Mouse (Mus musculus): Measurements from ENCODE around the gene Tmem136. TPM values are rescaled to one million over a fixed set of nuclear protein-coding genes. Genes with fewer than 3 reads are reported as not detected.
A peak's percentile ranks its signal among the peaks of the same experiment; 100 is the strongest.

Tmem136 gene
- total and polyA plus RNA-seq, 3 experiments = 0.17 to 3.8 (median 0.34) TPM

DNA sequence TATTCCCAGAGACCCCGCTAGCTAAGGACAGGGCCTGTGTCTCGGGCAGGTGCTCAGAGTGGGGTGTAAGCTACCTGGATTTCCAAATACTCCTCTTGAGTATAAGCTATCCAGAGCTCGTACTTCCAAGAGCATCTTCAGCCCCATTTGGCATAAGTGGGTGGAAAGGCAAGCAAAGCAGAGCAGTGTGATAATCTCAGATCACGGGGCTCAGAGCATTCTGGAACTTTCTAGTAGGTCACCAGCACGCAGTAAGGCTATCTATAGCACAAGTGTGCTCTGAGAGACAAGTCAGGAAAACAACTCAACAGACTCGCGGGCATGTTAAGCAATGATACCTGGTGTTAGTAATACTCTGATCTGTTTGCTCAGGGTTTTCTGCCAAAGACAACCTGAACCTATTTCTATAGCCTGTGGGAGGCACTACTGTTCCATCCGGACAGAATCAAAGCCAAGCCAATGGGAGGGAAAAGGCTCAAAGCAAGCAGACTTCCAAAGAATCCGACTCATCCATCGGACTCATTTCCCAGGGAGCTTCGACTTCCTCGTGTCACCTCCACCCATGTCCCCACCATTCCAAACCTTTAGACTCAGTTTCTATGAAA lies 27.9 kb upstream of the Tmem136 start:
- Histone ChIP-seq H3K27ac (ENCODE audit: insufficient read depth, low read depth) (no peak overlapping the region), H3K27me3 (replicated peaks) (peaks cover 55% of the 10 kb centered on the region), H3K9ac (ENCODE audit: insufficient read depth, low read depth) (no peak overlapping the region), H3K4me3 (replicated peaks in 1 of 3; ENCODE audit: low read depth in 2 of 3, low read length in 2 of 3, poor library complexity in 1 of 3) (no peak overlapping the region), H3K4me2 (ENCODE audit: insufficient read depth, low read depth, poor library complexity, severe bottlenecking) (no peak overlapping the region), H3K9me3 (replicated peaks; ENCODE audit: low read length) (no peaks in the 10 kb centered on the region), H3K79me2 (replicated peaks; ENCODE audit: control insufficient read depth, extremely low read depth, insufficient read depth, poor library complexity, severe bottlenecking) (no peaks in the 10 kb centered on the region), H3K36me3 (replicated peaks in 1 of 2; ENCODE audit: control insufficient read depth in 1 of 2, insufficient read depth in 1 of 2, low read length in 1 of 2) (no peaks in the 10 kb centered on the region), H3K4me1 (ENCODE audit: control insufficient read depth in 1 of 2, insufficient read depth in 2 of 2) (no peaks in the 10 kb centered on the region)
- DNase-seq (ENCODE audit: extremely low read depth) = no peak
- in situ Hi-C loops (cut with MboI; ENCODE audit: low pct_ligation_motif_present, low pct_unique_long_range_greater_than_20kb, low sequenced_read_pairs) = loop anchor here (5.0 kb wide), 1 partner anchor 68 kb away; the partner anchor contains the start of gene Pou2f3
- TF ChIP-seq CTCF (conservative IDR thresholded peaks at IDR 0.05 in 1 of 2, IDR thresholded peaks at IDR 0.05 in 1 of 2; ENCODE audit: low read depth in 2 of 2, low read length in 2 of 2) (0 out of 4 replicates have a peak, but pooled peaks of 1 of the 2 experiments have one; percentile 11), POLR2AphosphoS2 (IDR thresholded peaks at IDR 0.05; ENCODE audit: low read depth, low read length) (no peak), CHD2 (IDR thresholded peaks at IDR 0.05; ENCODE audit: low read length) (no peak), EP300 (IDR thresholded peaks at IDR 0.05; ENCODE audit: low read length) (no peak)
- dilution Hi-C loops (cut with MboI; ENCODE audit: extremely low pct_ligation_motif_present, extremely low pct_unique_long_range_greater_than_20kb, low sequenced_read_pairs) = no loop called here

DNA sequence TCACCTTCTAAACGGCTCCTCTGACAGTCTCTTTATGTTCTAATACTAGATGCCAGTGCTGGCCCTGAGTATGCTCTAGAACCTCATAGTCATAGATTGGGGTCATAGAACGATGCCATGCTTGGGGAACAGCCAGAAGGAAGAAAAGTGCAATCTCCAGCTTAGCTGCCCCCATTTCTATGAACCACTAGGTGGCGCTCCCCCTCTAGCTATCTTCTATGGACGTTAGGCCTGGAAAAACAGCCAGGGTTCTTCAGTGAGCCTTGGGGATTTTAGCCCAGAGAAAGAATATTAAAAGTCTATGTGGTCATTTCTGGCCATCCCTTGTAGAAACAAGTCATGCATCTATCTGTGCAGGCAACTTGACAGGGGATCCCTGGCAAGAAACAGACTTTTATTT lies 25.5 kb upstream of the Tmem136 start:
- Histone ChIP-seq H3K9me3 (replicated peaks; ENCODE audit: low read length) (no peaks in the 10 kb centered on the region), H3K79me2 (replicated peaks; ENCODE audit: control insufficient read depth, extremely low read depth, insufficient read depth, poor library complexity, severe bottlenecking) (no peaks in the 10 kb centered on the region), H3K9ac (ENCODE audit: insufficient read depth, low read depth) (no peak overlapping the region), H3K4me1 (ENCODE audit: control insufficient read depth in 1 of 2, insufficient read depth in 2 of 2) (no peaks in the 10 kb centered on the region), H3K27me3 (replicated peaks) (peaks cover 50% of the 10 kb centered on the region), H3K4me3 (replicated peaks in 1 of 3; ENCODE audit: low read depth in 2 of 3, low read length in 2 of 3, poor library complexity in 1 of 3) (no peak overlapping the region), H3K4me2 (ENCODE audit: insufficient read depth, low read depth, poor library complexity, severe bottlenecking) (no peak overlapping the region), H3K27ac (ENCODE audit: insufficient read depth, low read depth) (no peak overlapping the region), H3K36me3 (replicated peaks in 1 of 2; ENCODE audit: control insufficient read depth in 1 of 2, insufficient read depth in 1 of 2, low read length in 1 of 2) (no peaks in the 10 kb centered on the region)
- dilution Hi-C loops (cut with MboI; ENCODE audit: extremely low pct_ligation_motif_present, extremely low pct_unique_long_range_greater_than_20kb, low sequenced_read_pairs) (no loop called here), in situ Hi-C loops (cut with MboI; ENCODE audit: low pct_ligation_motif_present, low pct_unique_long_range_greater_than_20kb, low sequenced_read_pairs) (loop anchor here (5.0 kb wide), 1 partner anchor 70 kb away; the partner anchor contains the start of gene Pou2f3)
- peak; percentile 52 for DNase-seq (ENCODE audit: extremely low read depth)
- TF ChIP-seq MAZ (IDR thresholded peaks at IDR 0.05; ENCODE audit: low read depth, low read length) (0 out of 2 replicates have a peak, but pooled peaks have one; percentile 55), SMC3 (IDR thresholded peaks at IDR 0.05; ENCODE audit: low read depth, low read length) (peak; percentile 90), ELF1 (IDR thresholded peaks at IDR 0.05; ENCODE audit: low read depth, low read length) (no peak), RAD21 (IDR thresholded peaks at IDR 0.05; ENCODE audit: low read depth, low read length) (peak; percentile 85), CTCF (conservative IDR thresholded peaks at IDR 0.05 in 1 of 2, IDR thresholded peaks at IDR 0.05 in 1 of 2; ENCODE audit: low read depth in 2 of 2, low read length in 2 of 2) (peak; percentile 74 to 93)

DNA sequence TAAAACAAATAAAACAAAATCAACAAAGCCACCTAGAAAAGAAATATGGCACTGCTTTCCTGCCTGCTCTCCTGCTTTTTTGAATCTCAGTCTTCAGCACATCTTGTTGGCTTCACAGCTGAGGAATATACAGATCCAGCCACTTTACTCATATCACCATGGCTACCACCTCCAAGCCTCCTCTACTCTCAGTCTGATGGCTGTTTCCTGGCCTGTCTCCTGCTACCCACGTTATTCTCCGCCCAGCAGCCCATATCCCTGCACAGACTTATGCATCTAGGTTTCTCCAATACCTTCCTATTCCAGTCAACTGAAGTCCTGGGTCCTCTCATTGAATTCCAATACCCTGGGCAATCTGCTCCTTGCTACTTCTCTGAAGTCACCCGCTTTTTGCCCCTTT lies 17.2 kb upstream of the Tmem136 start:
- DNase-seq (ENCODE audit: extremely low read depth) = no peak
- Histone ChIP-seq H3K4me2 (ENCODE audit: insufficient read depth, low read depth, poor library complexity, severe bottlenecking) (no peak overlapping the region), H3K27me3 (replicated peaks) (peaks cover 10% of the 10 kb centered on the region), H3K27ac (ENCODE audit: insufficient read depth, low read depth) (no peak overlapping the region), H3K9me3 (replicated peaks; ENCODE audit: low read length) (peaks cover 3% of the 10 kb centered on the region), H3K79me2 (replicated peaks; ENCODE audit: control insufficient read depth, extremely low read depth, insufficient read depth, poor library complexity, severe bottlenecking) (no peaks in the 10 kb centered on the region), H3K4me1 (ENCODE audit: control insufficient read depth in 1 of 2, insufficient read depth in 2 of 2) (no peaks in the 10 kb centered on the region), H3K36me3 (replicated peaks in 1 of 2; ENCODE audit: control insufficient read depth in 1 of 2, insufficient read depth in 1 of 2, low read length in 1 of 2) (no peaks in the 10 kb centered on the region), H3K4me3 (replicated peaks in 1 of 3; ENCODE audit: low read depth in 2 of 3, low read length in 2 of 3, poor library complexity in 1 of 3) (no peak overlapping the region), H3K9ac (ENCODE audit: insufficient read depth, low read depth) (no peak overlapping the region)
- in situ Hi-C loops (cut with MboI; ENCODE audit: low pct_ligation_motif_present, low pct_unique_long_range_greater_than_20kb, low sequenced_read_pairs) = loop anchor here (10.0 kb wide), 1 partner anchor 151 kb away; no protein-coding TSS in a partner anchor
- dilution Hi-C loops (cut with MboI; ENCODE audit: extremely low pct_ligation_motif_present, extremely low pct_unique_long_range_greater_than_20kb, low sequenced_read_pairs) = no loop called here
- no peak for TF ChIP-seq IRF4 (IDR thresholded peaks at IDR 0.05; ENCODE audit: low read depth, low read length)
- no peak for TF ChIP-seq BHLHE40 (IDR thresholded peaks at IDR 0.05; ENCODE audit: low read depth, low read length)
- TF ChIP-seq RAD21 (IDR thresholded peaks at IDR 0.05; ENCODE audit: low read depth, low read length) = no peak
- TF ChIP-seq ZKSCAN1 (IDR thresholded peaks at IDR 0.05; ENCODE audit: borderline replicate concordance, low read depth, low read length) = no peak
- no peak for TF ChIP-seq EP300 (IDR thresholded peaks at IDR 0.05; ENCODE audit: low read length)
- TF ChIP-seq ETS1 (conservative IDR thresholded peaks at IDR 0.05; ENCODE audit: low read depth, low read length) = no peak
- no peak for TF ChIP-seq USF1 (IDR thresholded peaks at IDR 0.05; ENCODE audit: low read depth, low read length)
- no peak for TF ChIP-seq KAT2A (IDR thresholded peaks at IDR 0.05; ENCODE audit: insufficient replicate concordance, low read length)
- TF ChIP-seq USF2 (conservative IDR thresholded peaks at IDR 0.05; ENCODE audit: low read depth, low read length) = no peak
- no peak for TF ChIP-seq MYC (IDR thresholded peaks at IDR 0.05; ENCODE audit: low read depth, low read length)
- no peak for TF ChIP-seq UBTF (IDR thresholded peaks at IDR 0.05; ENCODE audit: low read depth, low read length)
